Mouse (Mus musculus): ENCODE measurements around the gene Abcb5.

DNA sequence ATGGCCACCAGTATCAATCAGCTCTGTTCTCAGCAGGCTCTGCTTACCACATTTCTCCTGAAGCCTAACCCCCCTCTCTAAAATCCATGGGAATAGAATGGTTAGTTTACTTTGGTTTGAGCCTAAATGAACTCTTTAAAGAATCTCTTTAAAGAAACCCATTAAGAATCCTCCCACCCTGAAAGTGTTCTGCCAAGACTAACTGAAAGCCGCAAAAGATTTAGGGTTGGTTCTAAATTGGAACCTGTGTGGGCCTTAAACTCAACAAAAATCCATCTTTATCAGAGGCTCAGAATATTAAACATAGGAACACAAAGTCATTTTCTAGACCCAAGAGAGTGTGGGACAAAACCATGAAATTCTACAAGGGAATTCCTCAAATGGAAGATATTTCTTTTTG is 18.6 kb upstream of the Abcb5 start:
- TF ChIP-seq CTCF (IDR thresholded peaks at IDR 0.05; ENCODE audit: control insufficient read depth, insufficient read depth, insufficient read length) (no peak), CEBPB (IDR thresholded peaks at IDR 0.05; ENCODE audit: low read depth) (no peak), MAX (IDR thresholded peaks at IDR 0.05) (no peak), USF1 (IDR thresholded peaks at IDR 0.05; ENCODE audit: low read depth) (no peak), FOSL1 (IDR thresholded peaks at IDR 0.05; ENCODE audit: insufficient read depth, low read length, poor library complexity, severe bottlenecking) (no peak), MYOG (IDR thresholded peaks at IDR 0.05; ENCODE audit: control insufficient read depth, extremely low read depth, insufficient read length) (no peak), MYOD1 (IDR thresholded peaks at IDR 0.05; ENCODE audit: control insufficient read depth, insufficient read length, low read depth) (no peak)
